Mouse (Mus musculus): Measurements from ENCODE around the gene Gm11214. TPM values are rescaled to one million over a fixed set of nuclear protein-coding genes. Genes with fewer than 3 reads are reported as not detected.

Gene Gm11214
- polyA plus RNA-seq (2012): not detected in 2 replicates

GRCm38 (mm10) chr4:63663279-63663678, at the start of gene Gm11214:
Gene Gm11214 (minus strand): TSS chr4:63663379.
- TF ChIP-seq TAL1 (IDR thresholded peaks at IDR 0.05; ENCODE audit: low read length) (no peak), GATA1 (IDR thresholded peaks at IDR 0.05; ENCODE audit: low read length) (no peak)
- Histone ChIP-seq H3K4me1 (ENCODE audit: control insufficient read depth) (no peaks in the 10 kb centered on the region), H3K27me3 (ENCODE audit: control insufficient read depth) (no peaks in the 10 kb centered on the region), H3K36me3 (ENCODE audit: control insufficient read depth) (no peaks in the 10 kb centered on the region), H3K9me3 (ENCODE audit: control insufficient read depth, low read length) (peaks cover 2% of the 10 kb centered on the region; the same call in 1 of the 2 replicates), H3K4me3 (replicated peaks) (no peak within 1 kb of the TSS)

- Histone ChIP-seq H3K36me3 (ENCODE audit: control insufficient read depth) (no peaks in the 10 kb centered on the region), H3K4me3 (replicated peaks) (no peak overlapping the region), H3K4me1 (ENCODE audit: control insufficient read depth) (no peaks in the 10 kb centered on the region), H3K9me3 (ENCODE audit: control insufficient read depth, low read length) (no peaks in the 10 kb centered on the region), H3K27me3 (ENCODE audit: control insufficient read depth) (no peaks in the 10 kb centered on the region)
- TF ChIP-seq TAL1 (IDR thresholded peaks at IDR 0.05; ENCODE audit: low read length): no peak
Measured at GRCm38 (mm10) chr4:63711886-63712285, 48.7 kb upstream of the Gm11214 start.

- no peaks in the 10 kb centered on the region for H3K36me3 ChIP-seq (ENCODE audit: control insufficient read depth)
- H3K9me3 ChIP-seq (ENCODE audit: control insufficient read depth, low read length): no peaks in the 10 kb centered on the region
- no peak overlapping the region for H3K4me3 ChIP-seq (replicated peaks)
- TF ChIP-seq TAL1 (IDR thresholded peaks at IDR 0.05; ENCODE audit: low read length): no peak
- no peaks in the 10 kb centered on the region for H3K4me1 ChIP-seq (ENCODE audit: control insufficient read depth)
- no peaks in the 10 kb centered on the region for H3K27me3 ChIP-seq (ENCODE audit: control insufficient read depth)
Measured at GRCm38 (mm10) chr4:63710431-63711220, 47.4 kb upstream of the Gm11214 start.

- Histone ChIP-seq H3K4me1 (ENCODE audit: control insufficient read depth) (no peaks in the 10 kb centered on the region), H3K4me3 (replicated peaks) (no peak overlapping the region), H3K27me3 (ENCODE audit: control insufficient read depth) (no peaks in the 10 kb centered on the region), H3K9me3 (ENCODE audit: control insufficient read depth, low read length) (no peaks in the 10 kb centered on the region), H3K36me3 (ENCODE audit: control insufficient read depth) (no peaks in the 10 kb centered on the region)
- no peak for TF ChIP-seq TAL1 (IDR thresholded peaks at IDR 0.05; ENCODE audit: low read length)
- TF ChIP-seq GATA1 (IDR thresholded peaks at IDR 0.05; ENCODE audit: low read length): no peak
Measured at GRCm38 (mm10) chr4:63706279-63706971, 43.2 kb upstream of the Gm11214 start.

- no peaks in the 10 kb centered on the region for H3K4me1 ChIP-seq (ENCODE audit: control insufficient read depth)
- TF ChIP-seq GATA1 (IDR thresholded peaks at IDR 0.05; ENCODE audit: low read length) (no peak), TAL1 (IDR thresholded peaks at IDR 0.05; ENCODE audit: low read length) (no peak)
- H3K9me3 ChIP-seq (ENCODE audit: control insufficient read depth, low read length): no peaks in the 10 kb centered on the region
- no peaks in the 10 kb centered on the region for H3K27me3 ChIP-seq (ENCODE audit: control insufficient read depth)
- no peaks in the 10 kb centered on the region for H3K36me3 ChIP-seq (ENCODE audit: control insufficient read depth)
- no peak overlapping the region for H3K4me3 ChIP-seq (replicated peaks)
Measured at GRCm38 (mm10) chr4:63704232-63704631, 41.1 kb upstream of the Gm11214 start.

- TF ChIP-seq GATA1 (IDR thresholded peaks at IDR 0.05; ENCODE audit: low read length): no peak
- H3K4me3 ChIP-seq (replicated peaks): no peak overlapping the region
- no peaks in the 10 kb centered on the region for H3K36me3 ChIP-seq (ENCODE audit: control insufficient read depth)
- H3K27me3 ChIP-seq (ENCODE audit: control insufficient read depth): no peaks in the 10 kb centered on the region
- H3K9me3 ChIP-seq (ENCODE audit: control insufficient read depth, low read length): no peaks in the 10 kb centered on the region
- no peaks in the 10 kb centered on the region for H3K4me1 ChIP-seq (ENCODE audit: control insufficient read depth)
Measured at GRCm38 (mm10) chr4:63703686-63704085, 40.5 kb upstream of the Gm11214 start.

GRCm38 (mm10) chr4:63702006-63702704, 39.0 kb upstream of the Gm11214 start:
- H3K4me3 ChIP-seq (replicated peaks): no peak overlapping the region
- no peaks in the 10 kb centered on the region for H3K27me3 ChIP-seq (ENCODE audit: control insufficient read depth)
- H3K36me3 ChIP-seq (ENCODE audit: control insufficient read depth): no peaks in the 10 kb centered on the region
- TF ChIP-seq GATA1 (IDR thresholded peaks at IDR 0.05; ENCODE audit: low read length) (no peak), TAL1 (IDR thresholded peaks at IDR 0.05; ENCODE audit: low read length) (no peak)
- H3K4me1 ChIP-seq (ENCODE audit: control insufficient read depth): no peaks in the 10 kb centered on the region
- H3K9me3 ChIP-seq (ENCODE audit: control insufficient read depth, low read length): no peaks in the 10 kb centered on the region

- Histone ChIP-seq H3K36me3 (ENCODE audit: control insufficient read depth) (no peaks in the 10 kb centered on the region), H3K4me1 (ENCODE audit: control insufficient read depth) (no peaks in the 10 kb centered on the region), H3K9me3 (ENCODE audit: control insufficient read depth, low read length) (no peaks in the 10 kb centered on the region), H3K27me3 (ENCODE audit: control insufficient read depth) (no peaks in the 10 kb centered on the region), H3K4me3 (replicated peaks) (no peak overlapping the region)
- TF ChIP-seq GATA1 (IDR thresholded peaks at IDR 0.05; ENCODE audit: low read length): no peak
- no peak for TF ChIP-seq TAL1 (IDR thresholded peaks at IDR 0.05; ENCODE audit: low read length)
Measured at GRCm38 (mm10) chr4:63699749-63700148, 36.6 kb upstream of the Gm11214 start.

GRCm38 (mm10) chr4:63696921-63697320, 33.7 kb upstream of the Gm11214 start:
- no peak for TF ChIP-seq GATA1 (IDR thresholded peaks at IDR 0.05; ENCODE audit: low read length)
- no peak for TF ChIP-seq TAL1 (IDR thresholded peaks at IDR 0.05; ENCODE audit: low read length)
- Histone ChIP-seq H3K9me3 (ENCODE audit: control insufficient read depth, low read length) (no peaks in the 10 kb centered on the region), H3K27me3 (ENCODE audit: control insufficient read depth) (no peaks in the 10 kb centered on the region), H3K4me1 (ENCODE audit: control insufficient read depth) (no peaks in the 10 kb centered on the region), H3K4me3 (replicated peaks) (no peak overlapping the region), H3K36me3 (ENCODE audit: control insufficient read depth) (no peaks in the 10 kb centered on the region)
